Mouse (Mus musculus) CH12.LX (cell line): Measurements from ENCODE around the gene Kxd1. TPM values are rescaled to one million over a fixed set of nuclear protein-coding genes. Genes with fewer than 3 reads are reported as not detected.

ENCODE experiments used
- DNase-seq: peaks from one replicate; pipeline ENCODE4 v3.0.0-alpha.2; 2013; ENCODE audit errors: extremely low read depth
- H3K27ac ChIP-seq: 2 replicates; pipeline ENCODE4 v1.5.1; 2012; ENCODE audit warnings: low read depth, mild to moderate bottlenecking, control low read depth, moderate library complexity; ENCODE audit not compliant: insufficient read depth
- H3K27me3 ChIP-seq: replicated peaks from 2 replicates; pipeline ENCODE3; 2012; ENCODE audit warnings: inconsistent platforms
- H3K36me3 ChIP-seq, 2 experiments: replicated peaks in 1 of 2; 2 replicates each; pipeline versions ENCODE3 to v1.6.1; 2012; ENCODE audit warnings: inconsistent platforms in 1 of 2, low read length in 1 of 2, mild to moderate bottlenecking in 1 of 2, mixed read lengths in 1 of 2, moderate library complexity in 1 of 2; ENCODE audit not compliant: control insufficient read depth in 1 of 2, insufficient read depth in 1 of 2
- H3K4me1 ChIP-seq, 2 experiments: 2 replicates each; pipeline ENCODE4 v1.6.1; 2012; ENCODE audit warnings: inconsistent platforms in 1 of 2, moderate library complexity in 1 of 2; ENCODE audit not compliant: insufficient read depth in 2 of 2, control insufficient read depth in 1 of 2
- H3K4me2 ChIP-seq: 2 replicates; pipeline ENCODE4 v1.6.1; 2012; ENCODE audit warnings: low read depth, mild to moderate bottlenecking, control low read depth; ENCODE audit not compliant: poor library complexity, insufficient read depth, severe bottlenecking
- H3K4me3 ChIP-seq, 3 experiments: fragments of 150-350 bp in 1 of 3; sonication (generic) in 1 of 3; replicated peaks in 1 of 3; 2 replicates each; pipeline versions ENCODE3 to v1.5.1; 2011 to 2012; ENCODE audit warnings: low read depth in 2 of 3, low read length in 2 of 3, mild to moderate bottlenecking in 2 of 3, moderate library complexity in 2 of 3, control low read depth in 1 of 3, improper control_type of control experiment in 1 of 3, inconsistent platforms in 1 of 3, mixed read lengths in 1 of 3; ENCODE audit not compliant: poor library complexity in 1 of 3
- H3K79me2 ChIP-seq: replicated peaks from 2 replicates; pipeline ENCODE4 v1.6.1; 2012; ENCODE audit warnings: mild to moderate bottlenecking, moderate library complexity; ENCODE audit not compliant: control insufficient read depth, poor library complexity, insufficient read depth, severe bottlenecking; ENCODE audit errors: extremely low read depth
- H3K9ac ChIP-seq: 2 replicates; pipeline ENCODE4 v1.6.1; 2012; ENCODE audit warnings: low read depth, mild to moderate bottlenecking, control low read depth, moderate library complexity; ENCODE audit not compliant: insufficient read depth
- H3K9me3 ChIP-seq: replicated peaks from 2 replicates; pipeline ENCODE3; 2012; ENCODE audit warnings: low read length, inconsistent platforms, mixed read lengths
- BHLHE40 ChIP-seq: IDR thresholded peaks from 2 replicates; pipeline ENCODE4 v1.6.1; 2011; ENCODE audit warnings: mild to moderate bottlenecking, low read depth, low read length, improper control_type of control experiment
- CTCF ChIP-seq, 2 experiments: IDR thresholded peaks in 1 of 2; conservative IDR thresholded peaks in 1 of 2; 2 replicates each; pipeline ENCODE4 v1.5.1; 2011 to 2012; ENCODE audit warnings: low read depth in 2 of 2, low read length in 2 of 2, improper control_type of control experiment in 1 of 2, inconsistent platforms in 1 of 2, mild to moderate bottlenecking in 1 of 2, moderate library complexity in 1 of 2
- E2F4 ChIP-seq: IDR thresholded peaks from 2 replicates; pipeline ENCODE4 v1.6.1; 2011; ENCODE audit warnings: low read depth, low read length, improper control_type of control experiment; ENCODE audit not compliant: insufficient replicate concordance
- ELF1 ChIP-seq: IDR thresholded peaks from 2 replicates; pipeline ENCODE4 v1.6.1; 2014; ENCODE audit warnings: low read depth, mild to moderate bottlenecking, inconsistent platforms, low read length, improper control_type of control experiment
- EP300 ChIP-seq: IDR thresholded peaks from 2 replicates; pipeline ENCODE4 v1.6.1; 2011; ENCODE audit warnings: low read length, improper control_type of control experiment
- HCFC1 ChIP-seq: IDR thresholded peaks from 2 replicates; pipeline ENCODE4 v1.6.1; 2012; ENCODE audit warnings: low read depth, mild to moderate bottlenecking, inconsistent platforms, low read length, improper control_type of control experiment
- JUN ChIP-seq: IDR thresholded peaks from 2 replicates; pipeline ENCODE4 v1.6.1; 2011; ENCODE audit warnings: low read depth, mild to moderate bottlenecking, low read length, improper control_type of control experiment, moderate library complexity; ENCODE audit not compliant: insufficient read depth
- KAT2A ChIP-seq: IDR thresholded peaks from 2 replicates; pipeline ENCODE4 v1.6.1; 2012; ENCODE audit warnings: low read length, improper control_type of control experiment, inconsistent platforms; ENCODE audit not compliant: insufficient replicate concordance
- MAX ChIP-seq: IDR thresholded peaks from 2 replicates; pipeline ENCODE4 v1.6.1; 2011; ENCODE audit warnings: low read length, improper control_type of control experiment
- MAZ ChIP-seq: IDR thresholded peaks from 2 replicates; pipeline ENCODE4 v1.6.1; 2012; ENCODE audit warnings: low read depth, mild to moderate bottlenecking, inconsistent platforms, low read length, improper control_type of control experiment, moderate library complexity
- NELFE ChIP-seq: IDR thresholded peaks from 2 replicates; pipeline ENCODE4 v1.6.1; 2011; ENCODE audit warnings: low read depth, low read length, improper control_type of control experiment
- POLR2AphosphoS2 ChIP-seq: IDR thresholded peaks from 2 replicates; pipeline ENCODE4 v1.6.1; 2011; ENCODE audit warnings: low read depth, low read length, improper control_type of control experiment
- RAD21 ChIP-seq: IDR thresholded peaks from 2 replicates; pipeline ENCODE4 v1.6.1; 2011; ENCODE audit warnings: low read depth, mild to moderate bottlenecking, low read length, improper control_type of control experiment, moderate library complexity
- RCOR1 ChIP-seq: conservative IDR thresholded peaks from 2 replicates; pipeline ENCODE4 v1.6.1; 2012; ENCODE audit warnings: low read depth, mild to moderate bottlenecking, inconsistent platforms, low read length, improper control_type of control experiment
- SMC3 ChIP-seq: IDR thresholded peaks from 2 replicates; pipeline ENCODE4 v1.6.1; 2011; ENCODE audit warnings: low read depth, low read length, improper control_type of control experiment
- TBP ChIP-seq: conservative IDR thresholded peaks from 2 replicates; pipeline ENCODE4 v1.6.1; 2011; ENCODE audit warnings: low read depth, low read length, improper control_type of control experiment
- TCF12 ChIP-seq: IDR thresholded peaks from 2 replicates; pipeline ENCODE4 v1.6.1; 2014; ENCODE audit warnings: low read depth, mild to moderate bottlenecking, inconsistent platforms, low read length, improper control_type of control experiment
- UBTF ChIP-seq: IDR thresholded peaks from 2 replicates; pipeline ENCODE4 v1.6.1; 2012; ENCODE audit warnings: low read depth, mild to moderate bottlenecking, inconsistent platforms, low read length, improper control_type of control experiment, moderate library complexity
- USF1 ChIP-seq: IDR thresholded peaks from 2 replicates; pipeline ENCODE4 v1.6.1; 2014; ENCODE audit warnings: low read depth, mild to moderate bottlenecking, inconsistent platforms, low read length, improper control_type of control experiment
- USF2 ChIP-seq: conservative IDR thresholded peaks from 2 replicates; pipeline ENCODE4 v1.6.1; 2011; ENCODE audit warnings: low read depth, low read length, improper control_type of control experiment
- ZC3H11A ChIP-seq: IDR thresholded peaks from 2 replicates; pipeline ENCODE4 v1.6.1; 2012; ENCODE audit warnings: low read depth, mild to moderate bottlenecking, inconsistent platforms, low read length, improper control_type of control experiment
- ZNF384 ChIP-seq: IDR thresholded peaks from 2 replicates; pipeline ENCODE4 v1.6.1; 2012; ENCODE audit warnings: low read depth, low read length, improper control_type of control experiment, inconsistent platforms
- dilution Hi-C: fragments of 300-500 bp; cut with MboI; formaldehyde crosslinking; loops from 2 replicates; pipeline ENCODE4 v1.14.3; 2020; ENCODE audit warnings: low sequenced_read_pairs; ENCODE audit not compliant: extremely low pct_unique_long_range_greater_than_20kb, extremely low pct_ligation_motif_present
- in situ Hi-C: fragments of 300-500 bp; cut with MboI; formaldehyde crosslinking; loops from 3 replicates; pipeline ENCODE4 v1.14.3; 2019; ENCODE audit warnings: low sequenced_read_pairs, low pct_ligation_motif_present, low pct_unique_long_range_greater_than_20kb, mixed read lengths
- polyA plus RNA-seq: library from polyadenylated mRNA; unstranded; fragments of >175 nt; gene quantifications from 2 replicates; pipeline ENCODE4 v1.2.1, GENCODE M21; 2012; ENCODE audit warnings: low read depth; ENCODE audit not compliant: insufficient read length
- total RNA-seq, 2 experiments: library from RNA; depleted of rRNA; stranded (reverse); fragments of 300-350 nt in 1 of 2; fragments of >200 nt in 1 of 2; gene quantifications; 2 replicates each; pipeline ENCODE4 v1.2.3; 2012 to 2014

Kxd1 gene
- total and polyA plus RNA-seq, 3 experiments: 56.6 to 68.0 (median 63.4) TPM

DNA sequence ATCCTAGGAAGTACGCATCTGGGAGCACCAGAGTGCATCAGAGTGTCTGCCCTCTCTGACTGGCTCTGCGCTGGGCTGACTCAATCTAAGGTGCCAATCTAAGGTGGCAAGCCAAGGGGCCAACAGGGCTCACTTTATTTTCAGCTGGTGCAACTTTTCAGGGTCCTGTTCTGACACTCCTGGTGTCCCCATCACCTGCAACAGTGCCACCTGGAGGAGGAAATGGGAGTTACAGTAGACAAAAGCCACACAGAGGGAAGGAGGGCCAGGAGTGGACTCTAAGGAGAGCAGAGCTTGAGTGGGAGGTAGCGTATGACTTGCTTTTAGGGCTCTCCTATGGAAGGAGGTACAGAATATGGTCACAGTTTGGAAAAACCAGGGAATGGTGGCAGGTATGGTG is 22.9 kb downstream of the Kxd1 start:
- Histone ChIP-seq H3K4me2 (no peak overlapping the region), H3K36me3 (peaks cover 21 to 46% of the 10 kb centered on the region in 2 experiments), H3K27me3 (peaks cover 3% of the 10 kb centered on the region), H3K79me2 (peaks cover 21% of the 10 kb centered on the region), H3K9me3 (no peaks in the 10 kb centered on the region), H3K9ac (no peak overlapping the region), H3K4me3 (no peak overlapping the region), H3K27ac (no peak overlapping the region), H3K4me1 (peaks cover 18 to 58% of the 10 kb centered on the region in 2 experiments)
- TF ChIP-seq USF2: no peak
- TF ChIP-seq CTCF (conservative IDR thresholded peaks at IDR 0.05 in 1 of 2, IDR thresholded peaks at IDR 0.05 in 1 of 2; ENCODE audit: low read depth in 2 of 2, low read length in 2 of 2): peak; percentile 67 to 84
- peak; percentile 59 for TF ChIP-seq RAD21
- peak; percentile 77 for TF ChIP-seq SMC3
- TF ChIP-seq TBP: no peak
- dilution Hi-C loops (no loop called here), in situ Hi-C loops (loop anchor here (10.0 kb wide), 1 partner anchor 90 kb away; no protein-coding TSS in a partner anchor)
- DNase-seq: peak; percentile 78

DNA sequence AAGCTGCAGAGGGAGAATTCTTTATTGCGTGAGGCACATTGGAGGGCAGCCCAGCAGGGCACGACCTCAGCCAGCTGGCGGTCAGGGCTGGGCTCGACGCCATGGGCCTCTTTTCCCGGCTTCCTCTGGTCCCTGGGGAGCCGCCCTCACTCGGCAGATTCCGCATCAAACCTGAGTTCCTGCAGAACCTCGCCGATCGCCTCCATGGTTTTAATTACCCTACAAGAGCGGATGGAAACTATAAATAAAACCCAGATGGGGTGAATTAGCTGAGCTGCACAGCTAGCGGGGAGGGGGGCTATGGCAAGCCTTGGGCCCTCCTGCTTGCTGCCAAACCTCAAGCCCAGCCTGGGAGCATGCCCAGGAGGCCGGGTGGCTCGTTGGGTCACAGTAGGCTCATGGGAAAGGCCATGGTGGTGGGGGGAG is 23.5 kb downstream of the Kxd1 start:
- H3K9me3 ChIP-seq: no peaks in the 10 kb centered on the region
- H3K36me3 ChIP-seq: peaks cover 20 to 44% of the 10 kb centered on the region in 2 experiments
- dilution Hi-C loops: no loop called here
- peaks cover 15% of the 10 kb centered on the region for H3K79me2 ChIP-seq
- no peak overlapping the region for H3K27ac ChIP-seq
- no peak overlapping the region for H3K4me3 ChIP-seq
- H3K9ac ChIP-seq: no peak overlapping the region
- DNase-seq: no peak
- no peak for TF ChIP-seq JUN
- no peak for TF ChIP-seq ZC3H11A
- no peak for TF ChIP-seq TCF12
- no peak for TF ChIP-seq NELFE
- no peak for TF ChIP-seq UBTF
- no peak for TF ChIP-seq MAZ
- no peak for TF ChIP-seq RCOR1
- TF ChIP-seq ZNF384: no peak
- TF ChIP-seq HCFC1: no peak
- no peak for TF ChIP-seq ELF1
- TF ChIP-seq USF1: no peak
- TF ChIP-seq USF2: no peak
- no peak for TF ChIP-seq MAX
- TF ChIP-seq CTCF (conservative IDR thresholded peaks at IDR 0.05 in 1 of 2, IDR thresholded peaks at IDR 0.05 in 1 of 2; ENCODE audit: low read depth in 2 of 2, low read length in 2 of 2): no peak
- TF ChIP-seq E2F4: no peak
- no peak for TF ChIP-seq EP300
- no peak for TF ChIP-seq BHLHE40
- TF ChIP-seq POLR2AphosphoS2: no peak
- TF ChIP-seq KAT2A: no peak
- H3K4me1 ChIP-seq: peaks cover 18 to 64% of the 10 kb centered on the region in 2 experiments
- H3K4me2 ChIP-seq: no peak overlapping the region
- in situ Hi-C loops: loop anchor here (10.0 kb wide), 1 partner anchor 90 kb away; no protein-coding TSS in a partner anchor
- peaks cover 5% of the 10 kb centered on the region for H3K27me3 ChIP-seq
